Mouse (Mus musculus): ENCODE measurements around the gene Pfn1.

Pfn1 gene

DNA sequence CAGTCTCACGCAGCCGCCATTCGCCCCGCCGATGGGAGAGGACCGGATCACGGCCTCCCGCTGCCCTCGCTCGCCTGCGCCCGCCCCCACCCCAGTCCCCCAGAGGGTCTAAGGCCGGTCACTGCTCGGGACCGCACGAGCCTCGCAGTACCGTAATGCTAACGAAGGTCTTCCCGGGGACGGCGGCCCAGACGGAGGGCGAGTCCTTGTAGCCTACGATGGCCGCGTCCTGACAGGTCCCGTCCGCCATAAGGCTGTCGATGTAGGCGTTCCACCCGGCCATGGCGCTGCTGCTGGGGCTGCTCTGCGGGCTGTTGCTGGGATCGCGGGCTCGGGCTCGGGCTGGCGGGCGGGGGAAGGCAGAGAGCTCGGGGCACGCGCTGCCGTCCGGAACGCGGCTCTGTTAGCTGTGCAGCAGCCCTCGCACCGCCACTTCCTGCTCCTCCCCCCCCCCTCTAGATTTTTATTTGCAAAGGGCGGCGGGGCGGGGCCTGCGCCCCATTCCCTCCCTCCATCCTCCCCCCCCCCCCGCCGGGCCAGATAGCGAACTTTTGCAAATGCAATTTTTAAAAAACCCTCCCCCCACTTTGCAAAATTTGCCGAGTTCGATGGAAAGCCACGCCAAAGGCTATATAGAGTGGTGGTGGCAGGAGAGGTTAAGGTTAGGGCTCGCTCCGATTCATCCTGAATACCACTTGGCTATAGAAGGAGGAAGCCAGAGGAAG lies at the start of gene Pfn1:
Gene Pfn1 (minus strand): TSS at position 447 of the 725 bp plus-strand sequence.
- peak; percentile 59 to 66 for DNase-seq (ENCODE audit: low spot score in 2 of 2)

DNA sequence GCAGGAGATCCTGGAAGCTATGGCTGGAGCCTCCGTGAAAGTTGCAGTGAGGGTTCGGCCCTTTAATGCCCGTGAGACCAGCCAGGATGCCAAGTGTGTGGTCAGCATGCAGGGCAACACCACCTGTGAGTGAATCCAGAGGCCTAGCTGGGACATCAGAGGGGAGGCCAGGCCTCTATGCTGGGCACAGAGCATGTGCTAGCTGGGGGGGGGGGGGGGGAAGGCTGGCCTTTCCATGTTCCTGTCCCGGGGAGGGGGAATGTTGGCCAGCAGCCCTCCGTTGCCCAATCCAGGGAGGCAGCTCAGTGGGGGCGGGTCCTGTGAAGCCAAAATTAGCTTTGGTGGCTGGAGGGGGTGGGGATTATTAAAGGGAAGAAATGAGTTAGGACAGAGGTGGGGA lies 48.3 kb upstream of the Pfn1 start:
- DNase-seq (ENCODE audit: low spot score in 2 of 2) = no peak

DNA sequence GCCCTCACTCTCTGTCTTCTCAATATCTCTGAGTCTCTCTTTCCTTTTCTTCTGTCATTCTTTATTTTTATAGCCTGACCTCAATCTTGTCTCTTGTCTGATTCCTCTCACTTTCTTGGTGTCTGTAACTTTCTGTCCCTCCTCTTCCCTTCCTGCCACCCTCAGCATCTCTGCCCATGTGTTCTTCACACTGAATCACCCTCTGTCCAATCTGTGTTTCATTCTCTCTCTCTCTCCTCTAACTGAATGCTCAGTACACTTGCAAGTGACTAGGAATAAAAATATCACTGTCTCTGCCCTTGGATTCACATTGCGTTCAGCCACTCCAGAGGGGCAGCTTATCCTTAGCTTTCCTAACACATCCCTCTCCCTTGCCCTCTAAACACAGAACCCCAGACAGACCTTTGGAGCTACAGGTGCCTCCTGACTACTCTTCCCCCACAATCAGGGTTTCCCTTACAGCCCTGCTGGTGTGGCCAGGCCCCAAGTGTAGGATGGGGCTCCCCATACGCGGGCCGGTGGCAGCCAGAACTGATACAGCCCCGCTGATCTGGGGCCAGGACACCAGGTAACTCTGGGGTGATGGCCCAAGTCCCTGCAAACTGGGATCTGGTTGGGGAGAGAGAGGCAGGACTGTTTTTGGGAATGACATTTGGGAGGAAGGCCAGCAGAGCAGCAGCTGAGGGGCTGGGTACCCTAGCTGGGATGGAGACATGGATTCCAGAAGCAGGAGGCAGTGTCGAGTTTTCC lies 47.7 kb upstream of the Pfn1 start:
- DNase-seq (ENCODE audit: low spot score in 2 of 2) = no peak

DNA sequence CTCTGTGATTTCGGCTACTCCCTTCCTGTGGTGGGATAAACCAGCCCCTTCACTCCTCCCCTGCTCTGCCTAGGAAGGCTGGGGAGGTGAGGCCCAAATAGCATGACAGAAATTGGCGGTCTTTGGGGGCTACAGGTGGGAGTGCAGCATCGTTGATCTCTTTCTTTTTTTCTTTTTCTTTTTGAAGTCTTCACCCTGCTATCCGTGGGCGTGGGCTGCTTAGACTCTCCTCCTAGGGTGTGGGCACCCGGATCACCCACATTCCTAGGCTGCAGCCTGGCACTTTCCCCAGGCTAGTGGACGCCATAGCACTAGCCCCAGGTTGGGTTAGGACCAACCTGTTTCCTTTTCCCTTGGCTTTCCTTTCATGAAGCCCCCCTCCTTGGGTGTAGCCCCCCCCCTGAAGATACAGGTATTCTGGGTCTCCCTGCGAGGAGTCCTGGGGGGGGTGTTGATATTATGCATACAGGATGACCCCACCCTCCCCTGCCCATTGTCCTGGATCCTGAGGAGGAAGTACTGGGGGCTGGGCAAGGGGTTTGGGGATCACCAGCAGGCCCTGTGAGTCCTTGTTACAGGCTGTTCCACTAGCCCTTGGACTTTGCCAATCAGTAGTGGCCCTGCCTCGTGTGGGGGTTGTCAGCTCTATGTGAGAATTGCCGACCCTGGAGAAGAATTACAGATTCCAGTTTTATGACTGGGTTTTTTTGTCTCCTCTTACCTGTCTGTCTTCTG lies 46.9 kb upstream of the Pfn1 start:
- no peak for DNase-seq (ENCODE audit: low spot score in 2 of 2)

DNA sequence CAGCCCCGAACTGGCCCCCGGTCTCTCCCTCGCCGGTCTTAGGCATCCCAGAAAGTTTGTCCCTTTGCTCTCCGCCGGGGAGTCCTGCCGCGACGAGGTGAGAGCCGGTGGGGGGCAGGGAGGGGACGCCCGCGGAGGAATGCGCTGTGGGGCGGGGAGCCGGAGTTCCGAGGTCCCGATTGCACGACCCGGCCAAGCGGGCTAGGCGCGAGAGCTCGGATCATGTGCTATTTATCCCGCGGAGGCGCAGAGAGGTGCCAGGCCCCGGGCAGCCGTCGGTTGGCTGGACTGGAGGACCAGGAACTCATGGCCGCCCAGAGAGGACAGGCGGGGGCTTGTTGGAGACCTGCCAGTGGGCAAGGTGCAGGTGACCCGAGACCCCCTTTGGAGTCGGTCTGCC lies 46.2 kb upstream of the Pfn1 start:
- peak; percentile 24 to 48 for DNase-seq (ENCODE audit: low spot score in 2 of 2)

DNA sequence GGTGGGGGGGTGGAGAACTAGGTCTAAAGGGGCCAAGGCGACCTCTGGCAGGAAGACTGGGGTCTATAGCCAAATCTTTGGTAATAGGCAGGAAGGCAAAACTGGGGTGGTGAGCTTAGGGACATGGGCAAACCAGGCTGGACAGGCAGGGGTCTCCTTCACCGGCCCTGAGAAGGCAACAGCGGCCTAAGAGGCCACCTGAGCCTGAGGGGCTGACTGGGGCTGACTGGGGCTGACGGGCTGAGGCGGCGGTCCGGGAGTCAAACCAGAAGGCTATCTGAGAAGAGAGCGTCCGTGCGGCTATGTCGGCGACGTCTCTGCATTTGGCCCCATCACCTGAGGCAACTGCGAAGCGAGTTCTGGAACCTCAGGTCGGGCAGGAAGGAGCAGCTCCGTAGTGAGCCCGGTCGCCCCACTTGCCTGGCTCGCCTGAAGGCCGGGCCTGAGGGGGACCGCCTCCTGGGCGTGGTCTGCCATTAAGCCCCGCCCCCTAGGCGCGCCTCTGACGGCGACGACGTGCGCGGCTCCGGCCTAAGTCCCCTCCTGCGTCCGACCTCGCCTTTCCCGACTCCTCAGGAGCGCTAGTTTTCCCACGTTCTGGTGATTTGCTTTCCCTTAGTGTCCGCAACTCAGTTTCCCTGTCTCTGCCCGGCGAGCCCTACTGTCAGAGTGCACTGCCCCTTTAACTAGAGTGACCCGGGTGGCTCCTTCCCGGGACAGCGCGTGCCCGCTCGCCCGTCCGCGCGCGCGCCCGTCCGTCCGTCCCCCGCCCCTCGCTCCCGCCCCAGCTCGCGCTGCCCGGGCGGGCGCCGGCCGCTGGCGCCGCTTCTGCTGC lies 45.5 kb upstream of the Pfn1 start, which contains the start of the genes Inca1 and Kif1c:
Gene Inca1 (minus strand): TSS at position 434 of the 835 bp plus-strand sequence.
Gene Kif1c (plus strand): TSS at position 827 of the 835 bp plus-strand sequence.
- DNase-seq (ENCODE audit: low spot score in 2 of 2) = peak; percentile 89

DNA sequence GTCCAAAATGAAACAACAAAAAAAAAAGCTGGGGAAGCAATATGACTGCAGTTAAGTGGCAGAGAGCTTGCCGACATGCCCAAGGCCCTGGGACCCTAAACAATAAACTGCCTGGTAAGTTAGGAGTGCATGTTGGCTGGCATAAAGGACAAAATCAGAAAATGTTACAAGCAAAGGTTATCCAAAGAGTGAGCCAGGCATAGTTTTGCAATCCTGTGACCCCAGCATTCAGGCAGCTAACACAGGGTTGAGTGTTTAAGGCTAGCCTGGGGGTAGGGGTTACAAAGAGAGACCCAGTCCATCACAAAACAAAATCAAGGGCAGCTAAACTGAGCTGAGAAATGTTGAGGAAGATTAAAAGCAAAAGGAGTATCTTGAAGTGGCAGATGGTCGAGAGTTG lies 44.6 kb upstream of the Pfn1 start:
- no peak for DNase-seq (ENCODE audit: low spot score in 2 of 2)

DNA sequence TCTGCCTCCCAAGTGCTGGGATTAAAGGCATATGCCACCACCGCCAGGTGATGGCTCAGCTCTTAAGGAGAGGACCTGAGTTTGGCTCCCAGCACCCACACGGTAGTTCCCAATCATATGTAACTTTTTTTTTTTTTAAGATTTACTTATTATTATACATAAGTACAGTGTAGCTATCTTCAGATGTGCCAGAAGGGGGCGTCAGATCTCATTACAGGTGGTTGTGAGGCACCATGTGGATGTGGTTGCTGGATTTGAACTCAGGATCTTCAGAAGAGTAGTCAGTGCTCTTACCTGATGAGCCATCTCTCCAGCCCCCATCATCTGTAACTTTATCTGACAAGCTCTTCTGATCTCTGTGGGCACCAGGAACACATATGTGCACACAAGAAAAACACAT lies 42.9 kb upstream of the Pfn1 start:
- DNase-seq (ENCODE audit: low spot score in 2 of 2) = no peak

DNA sequence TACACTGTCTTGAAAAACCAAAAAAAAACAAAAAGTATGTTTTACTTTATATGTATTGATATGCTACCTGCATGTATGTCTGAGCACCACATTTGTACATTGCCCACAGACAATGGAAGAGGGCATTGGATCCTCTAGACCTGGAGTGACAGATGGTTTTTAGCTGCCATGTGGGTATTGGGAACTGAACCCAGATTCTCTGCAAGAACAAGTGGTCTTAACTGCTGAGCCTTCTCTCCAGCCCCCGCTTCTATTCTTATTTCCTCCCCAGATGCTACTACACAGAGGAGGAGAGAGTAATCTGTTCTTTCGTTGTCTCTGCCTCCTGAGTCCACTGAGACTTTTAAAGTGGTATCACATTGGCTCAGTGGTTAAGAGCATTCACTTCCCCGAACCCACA lies 39.1 kb upstream of the Pfn1 start:
- no peak for DNase-seq (ENCODE audit: low spot score in 2 of 2)

DNA sequence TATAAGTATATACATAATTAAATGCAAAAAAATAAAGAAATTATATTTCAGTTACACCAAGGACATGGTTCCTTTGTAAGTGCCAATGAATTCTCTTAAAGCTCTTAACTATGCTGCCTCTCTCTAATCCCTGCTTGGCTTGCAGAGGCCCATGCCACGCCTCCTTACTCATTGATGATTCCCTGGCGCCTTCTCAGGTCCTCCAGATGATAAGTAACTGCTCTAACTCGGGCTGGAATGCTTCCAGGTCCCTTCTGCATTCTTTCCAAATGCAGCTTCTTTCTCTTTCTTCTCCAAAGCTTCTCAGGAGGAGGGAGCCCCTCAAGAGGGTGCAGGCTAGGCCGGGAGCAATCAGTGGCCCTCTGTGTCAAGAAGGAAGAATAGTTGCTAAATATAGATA lies 35.1 kb upstream of the Pfn1 start:
- DNase-seq (ENCODE audit: low spot score in 2 of 2) = no peak

DNA sequence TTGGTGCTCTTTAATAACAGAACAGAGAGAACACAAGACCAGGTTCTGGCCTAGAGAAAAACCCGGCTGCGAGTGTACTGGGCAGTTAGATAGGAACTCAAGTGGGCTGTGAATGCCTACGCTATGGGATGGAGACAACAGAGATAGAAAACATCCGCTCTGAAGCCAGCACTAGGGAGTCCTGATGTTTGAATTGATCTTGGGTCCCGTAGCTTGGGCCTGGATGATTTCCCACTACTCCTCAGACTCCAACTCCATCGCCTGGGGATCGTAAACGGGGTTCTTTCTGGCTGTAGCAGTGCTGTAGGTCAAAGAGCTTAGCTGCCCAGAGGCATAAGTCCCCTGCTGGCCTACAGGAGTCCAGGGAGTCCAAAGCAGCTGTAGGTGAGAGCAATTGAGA lies 33.9 kb upstream of the Pfn1 start:
- no peak for DNase-seq (ENCODE audit: low spot score in 2 of 2)

DNA sequence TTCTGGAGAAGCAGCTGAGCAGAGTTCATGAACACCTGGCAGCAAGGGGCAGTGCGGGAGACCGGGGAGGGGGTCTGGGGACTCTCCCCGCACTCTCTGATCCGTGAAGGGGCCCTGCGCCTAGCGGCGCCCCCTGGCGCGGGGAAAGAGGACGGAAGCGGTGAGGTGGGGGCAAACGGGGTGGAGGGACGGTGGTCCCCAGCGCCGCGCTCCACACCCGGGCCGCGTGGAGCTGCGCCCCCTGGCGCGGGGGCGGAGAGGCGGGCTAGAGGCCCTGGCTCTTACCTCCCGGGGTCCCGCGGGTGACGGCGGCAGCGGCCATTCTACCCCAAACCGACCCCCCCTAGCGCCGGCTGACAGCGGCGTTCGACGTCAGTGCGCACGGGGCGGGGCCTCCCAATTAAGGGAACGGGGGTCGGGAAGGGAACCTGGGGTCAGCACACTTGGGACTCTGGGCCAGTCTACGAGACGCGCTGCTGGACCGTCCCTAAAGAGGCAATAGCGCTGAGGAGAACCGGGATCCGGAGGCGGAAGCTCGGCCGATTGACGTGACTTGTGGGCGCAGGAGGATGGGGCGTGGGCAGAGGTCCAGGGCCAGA lies 33.3 kb upstream of the Pfn1 start, which contains the start of gene Camta2:
Gene Camta2 (minus strand): TSS at position 505 of the 599 bp plus-strand sequence.
- peak; percentile 68 to 69 for DNase-seq (ENCODE audit: low spot score in 2 of 2)

DNA sequence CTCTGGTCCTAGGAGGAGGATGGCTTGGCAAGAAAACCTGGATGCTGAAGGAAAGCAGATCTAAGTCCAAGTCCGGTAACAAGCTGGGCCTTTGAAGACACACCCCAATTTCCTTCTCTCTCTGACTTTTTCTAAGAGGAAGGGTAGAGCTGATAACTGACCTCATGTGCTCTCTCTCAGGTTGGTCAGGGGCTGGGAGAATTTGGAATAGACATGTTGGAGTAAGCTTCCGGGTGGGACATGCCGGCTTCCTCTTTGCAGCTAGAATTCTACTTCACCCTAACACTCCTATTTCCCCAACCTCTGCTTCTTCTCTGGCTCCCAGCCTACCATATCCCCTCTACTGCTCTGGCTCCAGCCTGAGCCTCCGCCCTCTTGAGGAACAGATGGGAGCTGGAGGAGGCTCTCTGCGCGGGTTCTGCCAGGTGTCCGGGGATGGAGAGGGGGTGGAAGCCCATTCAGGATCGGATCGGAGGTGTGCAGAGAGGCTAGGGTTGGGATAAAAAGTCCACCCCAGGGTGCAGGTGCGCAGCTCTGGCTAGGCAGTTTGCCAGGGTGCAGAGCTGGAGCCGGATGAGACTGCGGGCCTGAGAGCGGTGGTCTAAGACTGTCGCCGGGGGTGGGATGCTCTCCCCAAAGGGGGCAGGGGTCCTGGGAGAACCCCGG lies 32.6 kb upstream of the Pfn1 start:
- peak; percentile 62 to 68 for DNase-seq (ENCODE audit: low spot score in 2 of 2)

DNA sequence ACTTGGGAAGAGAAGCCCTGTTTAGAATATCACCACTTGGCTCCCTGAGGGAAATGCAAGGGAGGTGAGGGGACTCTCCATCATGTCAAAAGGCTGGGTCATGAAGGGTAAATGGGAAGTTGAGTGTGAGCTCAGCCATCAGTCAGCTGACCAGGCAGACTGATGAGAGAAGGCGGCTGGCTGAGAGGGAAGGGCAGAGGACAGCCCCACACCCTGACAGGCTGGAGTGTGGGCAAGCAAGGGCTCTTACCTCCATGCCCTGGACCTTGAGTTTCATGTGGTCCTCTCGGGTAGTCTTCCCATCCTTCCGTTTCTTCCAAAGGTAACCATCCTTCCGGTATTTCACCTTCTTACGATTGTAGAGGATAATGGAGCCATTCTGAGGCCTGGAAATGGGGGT lies 29.2 kb upstream of the Pfn1 start:
- DNase-seq (ENCODE audit: low spot score in 2 of 2) = no peak

DNA sequence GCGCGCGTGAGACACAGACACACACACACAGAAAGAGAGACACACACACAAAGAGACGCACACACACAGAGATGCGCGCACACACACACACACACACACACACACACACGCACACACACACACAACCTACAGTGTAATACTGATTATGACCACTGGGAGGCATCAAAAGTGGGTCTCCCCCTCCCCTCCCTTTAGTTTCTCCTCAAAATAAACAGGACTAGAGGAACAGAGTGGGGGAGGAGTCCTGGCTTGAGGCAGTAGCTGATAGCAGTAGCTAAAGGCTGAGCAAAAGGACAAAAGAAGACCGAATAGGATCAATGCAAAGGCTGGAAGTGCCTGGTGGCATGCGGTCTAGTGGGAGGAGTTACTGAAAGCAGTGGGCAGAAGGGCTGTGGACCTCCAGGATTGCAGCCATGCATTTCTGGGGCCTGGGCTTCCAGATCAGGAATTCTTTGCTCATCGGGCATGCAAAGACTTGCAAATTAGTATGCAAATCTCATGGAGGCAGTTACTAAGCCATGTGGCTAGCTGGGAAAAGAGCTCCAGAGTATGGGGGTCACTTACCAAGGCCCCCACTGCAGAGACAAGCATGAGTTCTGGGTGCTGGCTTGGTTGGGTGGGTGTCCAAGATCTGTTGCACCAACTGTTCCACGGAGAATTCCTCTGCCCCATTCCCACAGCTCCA lies 27.6 kb upstream of the Pfn1 start:
- no peak for DNase-seq (ENCODE audit: low spot score in 2 of 2)

DNA sequence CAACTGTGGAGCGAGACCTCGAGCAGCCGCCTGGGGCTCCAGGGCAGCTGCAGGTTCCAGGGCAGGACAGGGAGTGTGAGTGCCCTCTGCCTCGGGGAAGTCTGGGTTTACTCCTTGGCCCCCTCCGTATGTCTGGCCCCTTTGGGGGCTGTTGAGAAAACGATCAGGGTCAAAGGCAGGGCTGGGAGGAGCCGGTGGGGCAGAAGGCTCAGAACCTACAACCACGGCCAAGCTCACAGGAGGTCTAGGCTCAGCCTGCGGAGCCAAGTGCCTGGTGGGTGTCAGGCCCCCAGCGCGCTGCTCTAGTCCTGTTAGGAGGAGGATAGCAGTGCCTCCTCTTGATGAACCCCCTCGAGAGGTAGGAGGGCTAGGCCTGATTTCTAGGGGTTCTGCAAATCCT lies 26.7 kb upstream of the Pfn1 start:
- DNase-seq (ENCODE audit: low spot score in 2 of 2) = no peak

DNA sequence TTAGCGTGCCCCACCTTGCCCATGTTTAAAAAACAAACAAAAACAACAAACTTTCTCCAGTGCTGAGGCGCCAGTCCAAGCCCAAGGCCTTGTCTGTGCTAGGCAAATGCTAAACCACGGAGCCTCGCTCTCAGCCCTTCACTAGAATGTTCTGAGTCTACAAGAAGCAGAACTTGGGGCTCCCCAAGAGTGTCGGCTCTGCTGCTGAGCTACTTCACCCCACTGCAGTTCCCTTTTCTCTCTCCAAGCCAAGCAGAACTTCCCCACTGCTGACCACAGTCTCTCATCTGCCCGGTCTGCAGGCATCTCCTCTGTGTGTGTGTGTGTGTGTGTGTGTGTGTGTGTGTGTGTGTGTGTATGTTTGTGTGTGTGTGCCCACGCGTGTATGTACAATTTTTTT lies 25.4 kb upstream of the Pfn1 start:
- DNase-seq (ENCODE audit: low spot score in 2 of 2) = no peak

DNA sequence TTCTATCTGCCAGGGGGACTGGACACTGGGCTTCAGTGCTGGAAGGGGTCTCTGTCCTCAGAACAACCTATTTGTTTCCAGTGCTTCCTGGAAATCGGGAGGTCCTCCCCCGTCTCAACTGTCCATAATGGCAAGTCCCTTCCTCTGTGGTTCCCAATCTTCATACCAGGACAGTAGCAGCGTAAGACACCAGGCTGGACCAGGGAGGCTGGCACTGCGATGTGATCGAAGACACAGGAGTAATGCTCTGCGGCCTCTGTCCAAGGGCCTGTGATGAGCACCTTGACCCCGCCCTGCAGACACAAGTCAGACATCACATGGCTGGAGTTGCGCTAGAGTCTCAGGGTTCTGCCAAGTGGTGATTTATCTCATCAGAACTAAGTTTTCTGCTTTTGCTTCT lies 24.9 kb upstream of the Pfn1 start:
- no peak for DNase-seq (ENCODE audit: low spot score in 2 of 2)

DNA sequence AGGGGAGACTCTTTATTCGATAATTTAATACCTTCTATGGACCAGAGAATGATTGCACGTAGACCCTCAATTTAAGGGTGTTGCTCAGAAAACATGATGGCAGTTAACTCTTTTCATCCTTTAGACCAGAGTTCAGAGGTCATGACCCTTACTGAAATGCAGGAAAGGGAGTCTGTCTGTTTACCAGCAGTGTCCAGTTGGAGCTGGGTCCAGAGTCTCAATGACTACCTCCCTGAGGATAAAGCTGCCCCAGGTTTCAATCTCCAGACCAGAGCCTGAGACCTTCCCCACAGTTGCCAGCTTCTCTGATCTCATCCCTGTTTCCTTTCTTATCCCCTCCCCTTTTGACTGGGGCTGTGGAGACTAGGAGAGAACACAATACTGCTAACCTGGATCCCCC lies 24.1 kb upstream of the Pfn1 start:
- DNase-seq (ENCODE audit: low spot score in 2 of 2) = no peak

DNA sequence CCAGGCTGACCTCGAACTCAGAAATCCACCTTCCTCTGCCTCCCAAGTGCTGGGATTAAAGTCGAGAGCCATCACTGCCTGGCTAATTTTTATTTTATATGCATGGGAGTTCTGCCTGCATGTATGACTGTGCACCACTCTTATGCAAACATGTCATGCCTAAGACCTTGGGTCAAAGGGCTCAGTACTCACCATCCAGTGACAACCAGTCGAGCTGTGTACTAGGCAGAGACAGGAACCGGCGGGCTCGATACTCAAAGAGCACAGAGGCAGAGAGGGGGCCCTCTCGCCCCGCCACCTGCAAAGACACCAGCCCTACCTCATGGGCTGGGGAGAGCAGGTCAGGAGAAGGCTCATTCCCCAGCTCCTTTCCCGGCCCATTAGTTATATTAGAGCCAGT lies 23.6 kb upstream of the Pfn1 start:
- no peak for DNase-seq (ENCODE audit: low spot score in 2 of 2)
